ENCODE assay signal across 8 mouse cellular contexts in genomic region chr4:109666461-109667269, GRCm38 (mm10). TPM values are rescaled to one million over a fixed set of nuclear protein-coding genes. Genes with fewer than 3 reads are reported as not detected.
A peak's percentile ranks its signal among the peaks of the same experiment; 100 is the strongest.
DNase-seq lines count a peak whose midpoint lies in the region; ATAC-seq and TF ChIP-seq lines count a peak whose summit lies in the region.

Gene Cdkn2c, minus strand, starts transcription at chr4:109667189.

- peaks cover 24% of the 10 kb centered on the region for H3K27me3 ChIP-seq in hindbrain, embryonic 15.5 days

- H3K27ac ChIP-seq in hindbrain, embryonic 15.5 days (replicated peaks) = peak within 1 kb of the TSS; percentile 83
- peak within 1 kb of the TSS; percentile 94 for H3K27ac ChIP-seq in left cerebral cortex, adult 2 months

- H3K9me3 ChIP-seq in hindbrain, embryonic 15.5 days = no peaks in the 10 kb centered on the region

- under 1% methylated on average over 64 of the region's 64 CpGs for WGBS in hindbrain, embryonic 15.5 days

- H3K4me2 ChIP-seq in hindbrain, embryonic 15.5 days = peak within 1 kb of the TSS; percentile 76

- peak; percentile 91 for ATAC-seq in hindbrain, embryonic 15.5 days (ENCODE audit: low FRiP score, low read depth)
- ATAC-seq in megakaryocyte, adult 5-6 weeks (ENCODE audit: poor library complexity, severe bottlenecking) = peak; percentile 77

- no peak; the same call in 1 of the 2 replicates for TF ChIP-seq CTCF in left cerebral cortex, adult 2 months (IDR thresholded peaks at IDR 0.05)

- H3K4me3 ChIP-seq in hindbrain, embryonic 15.5 days = peak within 1 kb of the TSS; percentile 49
- H3K4me3 ChIP-seq in left cerebral cortex, adult 2 months = peak within 1 kb of the TSS; percentile 76

- peak; percentile 85 for DNase-seq in R1 (ENCODE audit: low read depth, low spot score)
- peak; percentile 94 for DNase-seq in cerebellum, postnatal 25 days
- peak; percentile 87 for DNase-seq in gastrocnemius, adult 18-20 months (ENCODE audit: low spot score)
- peak; percentile 70 to 71 for DNase-seq in left cerebral cortex, adult 2 months (ENCODE audit: extremely low spot score in 1 of 2, low spot score in 2 of 2)
- DNase-seq in right cerebral cortex, adult 18-20 months = peak; percentile 74
- peak; percentile 28 for DNase-seq in urinary bladder, postnatal 10 days (ENCODE audit: low spot score)

- no peaks in the 10 kb centered on the region for H3K36me3 ChIP-seq in hindbrain, embryonic 15.5 days

- intact Hi-C loops in left cerebral cortex, adult 2 months (cut with DNase I) = loop anchor here (1.0 kb wide), 1 partner anchor 10 kb away; the partner anchor contains the start of gene Faf1

- peak within 1 kb of the TSS; percentile 42 for H3K9ac ChIP-seq in hindbrain, embryonic 15.5 days

- H3K4me1 ChIP-seq in hindbrain, embryonic 15.5 days (replicated peaks) = peaks cover 24% of the 10 kb centered on the region

RNA-seq across cellular contexts. Expression of gene Cdkn2c, which starts in this region (rescaled TPM):
- total RNA-seq in gastrocnemius, adult 18-20 months (2021) = 10 to 100 TPM; 13.9 to 17.8 TPM
- 3.9 and 4.7 TPM in 2 replicates for polyA plus RNA-seq in hindbrain, embryonic 15.5 days (2015; fragmentation: Nextera tagmentation; extraction: Ambion mirVana)
- total RNA-seq in left cerebral cortex, adult 2 months (2021) = 1 to 10 TPM; 3.4 to 4.5 TPM
- 97.2 and 122 TPM in 2 replicates for total RNA-seq in megakaryocyte, adult 5-6 weeks (2015)
- total RNA-seq in megakaryocyte, adult 5-6 weeks (2017) = 93.9 and 102 TPM in 2 replicates

Comparison
In these comparisons a context has a peak if more than half of its experiments do, and no peak if none do; other contexts are left out.
1. Peak in every context shown above with its lines: DNase-seq, ATAC-seq, H3K4me3 ChIP-seq and H3K27ac ChIP-seq.
2. RNA of gene Cdkn2c (total RNA-seq): 93.9 to 122 TPM in megakaryocyte, adult 5-6 weeks; 13.9 to 17.8 TPM in gastrocnemius, adult 18-20 months and 3.4 to 4.5 TPM in left cerebral cortex, adult 2 months; every median in the first group is over 4 times any median in the second.
3. DNase-seq: peak in every context shown above with its lines; median percentile 94 in cerebellum, postnatal 25 days; 87 in gastrocnemius, adult 18-20 months; 85 in R1; 74 in right cerebral cortex, adult 18-20 months; 70 in left cerebral cortex, adult 2 months; 28 in urinary bladder, postnatal 10 days.